Mouse (Mus musculus) spleen, postnatal 4 days (tissue): ENCODE results near the gene Gm20604.

Experiments used
- DNase-seq, 2 experiments: peaks; one replicate each; pipeline ENCODE4 v3.0.0; 2022; ENCODE audit warnings: low spot score in 2 of 2

Gm20604 gene

GRCm38 (mm10) chr12:102758403-102758756, at the start of gene Gm20604:
Gm20604 (minus strand) TSS chr12:102758672.
- no peak for DNase-seq

- DNase-seq = no peak
Measured at GRCm38 (mm10) chr12:102799528-102799927, 41.1 kb upstream of the Gm20604 start.

GRCm38 (mm10) chr12:102787927-102788326, 29.5 kb upstream of the Gm20604 start:
- DNase-seq = no peak

- DNase-seq = no peak
Measured at GRCm38 (mm10) chr12:102785593-102785985, 27.1 kb upstream of the Gm20604 start.

- DNase-seq = no peak
Measured at GRCm38 (mm10) chr12:102784899-102785592, 26.6 kb upstream of the Gm20604 start.

- DNase-seq = no peak
Measured at GRCm38 (mm10) chr12:102782841-102783240, 24.4 kb upstream of the Gm20604 start.

GRCm38 (mm10) chr12:102779452-102779851, 21.0 kb upstream of the Gm20604 start:
- DNase-seq = peak in 1 of 2 experiments; percentile 46

- DNase-seq = peak in 1 of 2 experiments; percentile 35
Measured at GRCm38 (mm10) chr12:102778151-102778550, 19.7 kb upstream of the Gm20604 start.

- DNase-seq = peak in 1 of 2 experiments; percentile 53
Measured at GRCm38 (mm10) chr12:102776035-102776434, 17.6 kb upstream of the Gm20604 start.

GRCm38 (mm10) chr12:102772676-102773075, 14.2 kb upstream of the Gm20604 start:
- DNase-seq = no peak

- no peak for DNase-seq
Measured at GRCm38 (mm10) chr12:102771601-102772000, 13.1 kb upstream of the Gm20604 start.

- no peak for DNase-seq
Measured at GRCm38 (mm10) chr12:102769000-102769399, 10.5 kb upstream of the Gm20604 start.

- no peak for DNase-seq
Measured at GRCm38 (mm10) chr12:102763696-102764095, 5.2 kb upstream of the Gm20604 start.

GRCm38 (mm10) chr12:102761668-102762067, 3.2 kb upstream of the Gm20604 start:
- no peak for DNase-seq

- no peak for DNase-seq
Measured at GRCm38 (mm10) chr12:102758936-102759335, 464 bp upstream of the Gm20604 start.

- peak; percentile 96 to 97 for DNase-seq
Measured at GRCm38 (mm10) chr12:102757689-102758402, 626 bp downstream of the Gm20604 start, which contains the start of the genes Gm28051, Gon7 and Ubr7. Gm28051 (minus strand) TSS chr12:102757765. Gon7 (minus strand) TSS chr12:102757803. Ubr7 (plus strand) TSS chr12:102757967.

GRCm38 (mm10) chr12:102757055-102757688, 1.3 kb downstream of the Gm20604 start:
- DNase-seq = no peak

GRCm38 (mm10) chr12:102756304-102756703, 2.2 kb downstream of the Gm20604 start:
- DNase-seq = peak; percentile 67 to 78

- no peak for DNase-seq
Measured at GRCm38 (mm10) chr12:102748256-102748655, 10.2 kb downstream of the Gm20604 start.

GRCm38 (mm10) chr12:102744839-102745238, 13.6 kb downstream of the Gm20604 start:
- DNase-seq = no peak

GRCm38 (mm10) chr12:102743589-102744574, 14.6 kb downstream of the Gm20604 start, which contains the start of the genes Moap1 and Tmem251:
Moap1 (minus strand) TSS chr12:102743661.
Tmem251 (plus strand) TSS chr12:102743762.
- DNase-seq = peak; percentile 88 to 94
